Mouse (Mus musculus) liver, embryonic 16.5 days (tissue): ENCODE results near the gene Gcnt7. TPM values are rescaled to one million over a fixed set of nuclear protein-coding genes. Genes with fewer than 3 reads are reported as not detected.

Experiments
- ATAC-seq: fragments of 200-750 bp; cut with Nextera tagmentation; 2 replicates; pipeline ENCODE4 v1.8.0; 2017; ENCODE audit warnings: low read depth, mild to moderate bottlenecking, moderate number of reproducible peaks, moderate library complexity
- H3K27ac ChIP-seq: fragments of 300-500 bp; sonication (generic); 2 replicates; pipeline ENCODE4 v1.5.1; 2014; ENCODE audit warnings: mild to moderate bottlenecking, low read length
- H3K27me3 ChIP-seq: fragments of 300-500 bp; sonication (generic); 2 replicates; pipeline ENCODE4 v1.6.1; 2014; ENCODE audit warnings: low read depth, low read length, mixed read lengths; ENCODE audit not compliant: control insufficient read depth, insufficient read depth
- H3K36me3 ChIP-seq: fragments of 300-500 bp; sonication (generic); 2 replicates; pipeline ENCODE4 v1.6.1; 2014; ENCODE audit warnings: mild to moderate bottlenecking; ENCODE audit not compliant: control insufficient read depth, insufficient read depth
- H3K4me1 ChIP-seq: fragments of 300-500 bp; sonication (generic); 2 replicates; pipeline ENCODE4 v1.6.1; 2014; ENCODE audit warnings: low read depth, low read length, mixed read lengths; ENCODE audit not compliant: control insufficient read depth
- H3K4me2 ChIP-seq: fragments of 300-500 bp; sonication (generic); 2 replicates; pipeline ENCODE4 v1.6.1; 2014; ENCODE audit warnings: low read depth, low read length, mixed read lengths
- H3K4me3 ChIP-seq: fragments of 300-500 bp; sonication (generic); 2 replicates; pipeline ENCODE4 v1.5.1; 2014; ENCODE audit warnings: low read depth, mild to moderate bottlenecking, low read length
- H3K9ac ChIP-seq: fragments of 300-500 bp; sonication (generic); 2 replicates; pipeline ENCODE4 v1.6.1; 2014; ENCODE audit warnings: low read depth, low read length
- H3K9me3 ChIP-seq: fragments of 300-500 bp; sonication (generic); replicated peaks from 2 replicates; pipeline ENCODE4 v1.6.1; 2016; ENCODE audit warnings: low read length; ENCODE audit not compliant: control insufficient read depth
- WGBS: fragments of 180-500 bp; shearing (Covaris S2); extraction: QIAGEN DNeasy Blood & Tissue Kit; methylation state at CpG from one replicate; pipeline ENCODE4 v1.1.7; 2014; ENCODE audit not compliant: insufficient replicate concordance; 5-methylcytosine and 5-hydroxymethylcytosine counted together
- polyA plus RNA-seq: library from polyadenylated mRNA; unstranded; fragments of >200 nt; fragmentation: Nextera tagmentation; extraction: Ambion mirVana; gene quantifications from 2 replicates; pipeline ENCODE4 v1.2.1, GENCODE M21; 2015

Gene Gcnt7
- polyA plus RNA-seq, 1 experiment from 2014 or later = 0.54 TPM

DNA sequence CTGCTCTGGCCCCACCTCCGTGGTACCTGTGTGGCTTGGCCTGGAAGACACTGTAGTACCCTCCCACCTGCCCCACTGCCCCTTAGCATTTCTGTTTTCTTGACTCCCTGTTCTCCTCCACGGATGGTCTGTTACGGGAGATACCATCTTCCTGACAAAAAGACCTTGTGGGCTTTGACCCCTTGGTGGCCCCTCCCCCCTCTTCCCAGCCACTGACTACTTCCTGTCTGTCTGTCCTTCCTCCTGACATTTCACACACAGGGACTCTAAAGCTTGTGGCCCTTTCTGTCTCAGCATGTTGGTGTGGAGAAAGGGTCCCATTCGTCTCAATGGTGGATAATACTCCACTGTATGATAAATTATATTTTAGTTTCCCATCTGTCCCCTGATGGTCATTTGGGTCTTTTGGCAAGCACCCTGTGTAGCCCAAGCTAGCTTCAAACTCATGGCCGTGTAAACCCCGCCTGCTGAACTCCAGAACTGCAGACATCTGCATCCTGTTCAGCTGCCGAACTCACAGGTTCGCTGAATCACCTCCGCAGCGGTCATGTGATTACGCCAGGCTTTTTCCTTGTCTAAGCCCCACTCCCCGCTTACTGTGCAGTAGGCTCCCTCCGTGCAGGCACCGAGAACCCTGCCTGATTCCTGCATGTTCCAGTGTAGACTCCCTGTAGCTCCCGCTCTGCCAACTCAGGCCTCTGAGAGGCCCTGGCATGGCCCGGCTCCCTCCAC lies 23.4 kb upstream of the Gcnt7 start:
- no peak for ATAC-seq
- WGBS = 44% methylated on average over 16 of the region's 16 CpGs
- Histone ChIP-seq H3K27ac (no peak overlapping the region), H3K4me1 (no peaks in the 10 kb centered on the region), H3K27me3 (no peaks in the 10 kb centered on the region), H3K36me3 (no peaks in the 10 kb centered on the region), H3K4me2 (no peak overlapping the region), H3K9me3 (no peaks in the 10 kb centered on the region), H3K4me3 (no peak overlapping the region), H3K9ac (no peak overlapping the region)

- no peaks in the 10 kb centered on the region for H3K4me1 ChIP-seq
- no peak overlapping the region for H3K27ac ChIP-seq
- H3K9ac ChIP-seq = no peak overlapping the region
- no peak overlapping the region for H3K4me3 ChIP-seq
- no peaks in the 10 kb centered on the region for H3K27me3 ChIP-seq
- H3K4me2 ChIP-seq = no peak overlapping the region
- ATAC-seq = no peak
- no peaks in the 10 kb centered on the region for H3K36me3 ChIP-seq
- no peaks in the 10 kb centered on the region for H3K9me3 ChIP-seq
- WGBS = 38% methylated on average over 7 of the region's 7 CpGs
Measured at GRCm38 (mm10) chr2:172480296-172480695, 21.9 kb upstream of the Gcnt7 start.

DNA sequence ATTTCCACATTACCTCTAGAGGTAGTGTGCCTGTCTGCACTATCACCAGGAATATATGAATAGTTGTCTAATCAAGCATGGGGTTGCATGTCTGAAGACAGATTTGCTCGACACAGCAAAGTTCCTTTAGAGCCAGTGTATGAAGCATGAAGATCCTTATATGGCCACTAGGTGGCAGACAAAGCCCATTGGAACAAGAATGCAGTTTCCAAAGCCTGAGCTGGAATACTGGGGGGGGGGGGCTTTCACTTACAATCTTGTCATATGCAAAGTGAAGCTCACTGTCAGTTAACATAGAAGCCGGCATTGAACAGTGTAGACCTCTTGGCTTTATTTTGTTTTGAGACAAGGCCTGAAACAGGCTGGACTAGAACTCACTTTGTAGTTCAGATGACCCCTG lies 19.5 kb upstream of the Gcnt7 start:
- no peaks in the 10 kb centered on the region for H3K27me3 ChIP-seq
- 4% methylated on average over 2 of the region's 2 CpGs for WGBS
- H3K27ac ChIP-seq = no peak overlapping the region
- ATAC-seq = no peak
- H3K9me3 ChIP-seq = no peaks in the 10 kb centered on the region
- no peak overlapping the region for H3K4me3 ChIP-seq
- H3K36me3 ChIP-seq = no peaks in the 10 kb centered on the region
- H3K4me1 ChIP-seq = no peaks in the 10 kb centered on the region
- no peak overlapping the region for H3K9ac ChIP-seq
- H3K4me2 ChIP-seq = no peak overlapping the region

- Histone ChIP-seq H3K4me2 (no peak overlapping the region), H3K4me1 (no peaks in the 10 kb centered on the region), H3K9me3 (no peaks in the 10 kb centered on the region), H3K27me3 (no peaks in the 10 kb centered on the region), H3K9ac (no peak overlapping the region), H3K4me3 (no peak overlapping the region), H3K27ac (no peak overlapping the region), H3K36me3 (no peaks in the 10 kb centered on the region)
- no peak for ATAC-seq
- 29% methylated on average over 3 of the region's 3 CpGs for WGBS
Measured at GRCm38 (mm10) chr2:172477350-172477749, 19.0 kb upstream of the Gcnt7 start.

GRCm38 (mm10) chr2:172476707-172477260 lies 18.4 kb upstream of the Gcnt7 start:
- Histone ChIP-seq H3K27me3 (no peaks in the 10 kb centered on the region), H3K27ac (no peak overlapping the region), H3K36me3 (no peaks in the 10 kb centered on the region), H3K4me1 (no peaks in the 10 kb centered on the region), H3K9me3 (no peaks in the 10 kb centered on the region), H3K4me3 (no peak overlapping the region), H3K9ac (no peak overlapping the region), H3K4me2 (no peak overlapping the region)
- ATAC-seq = peak; percentile 16; the same call in 1 of the 2 replicates
- 18% methylated on average over 10 of the region's 10 CpGs for WGBS

DNA sequence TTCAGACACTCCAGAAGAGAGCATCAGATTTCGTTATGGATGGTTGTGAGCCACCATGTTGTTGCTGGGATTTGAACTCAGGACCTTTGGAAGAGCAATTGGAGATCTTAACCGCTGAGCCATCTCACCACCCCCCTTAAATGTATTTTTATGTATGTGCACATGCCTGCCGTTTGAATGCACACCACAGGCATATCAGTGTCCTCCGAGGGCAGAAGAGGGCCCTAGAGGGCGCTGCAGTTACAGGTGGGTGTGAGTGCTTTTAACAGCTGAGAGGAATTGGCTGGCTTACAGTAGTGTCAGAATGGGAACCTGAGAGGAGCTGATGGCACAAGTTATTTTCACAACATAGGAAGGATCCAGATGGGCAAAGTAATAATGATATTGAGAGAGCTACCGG lies 16.6 kb upstream of the Gcnt7 start:
- Histone ChIP-seq H3K27ac (no peak overlapping the region), H3K4me2 (no peak overlapping the region), H3K9ac (no peak overlapping the region), H3K4me1 (no peaks in the 10 kb centered on the region), H3K27me3 (no peaks in the 10 kb centered on the region), H3K9me3 (no peaks in the 10 kb centered on the region), H3K4me3 (no peak overlapping the region), H3K36me3 (no peaks in the 10 kb centered on the region)
- WGBS = 32% methylated on average over 6 of the region's 6 CpGs
- no peak for ATAC-seq

GRCm38 (mm10) chr2:172473591-172473990 lies 15.2 kb upstream of the Gcnt7 start:
- no peak for ATAC-seq
- H3K27me3 ChIP-seq = no peaks in the 10 kb centered on the region
- WGBS = 71% methylated on average over 8 of the region's 8 CpGs

DNA sequence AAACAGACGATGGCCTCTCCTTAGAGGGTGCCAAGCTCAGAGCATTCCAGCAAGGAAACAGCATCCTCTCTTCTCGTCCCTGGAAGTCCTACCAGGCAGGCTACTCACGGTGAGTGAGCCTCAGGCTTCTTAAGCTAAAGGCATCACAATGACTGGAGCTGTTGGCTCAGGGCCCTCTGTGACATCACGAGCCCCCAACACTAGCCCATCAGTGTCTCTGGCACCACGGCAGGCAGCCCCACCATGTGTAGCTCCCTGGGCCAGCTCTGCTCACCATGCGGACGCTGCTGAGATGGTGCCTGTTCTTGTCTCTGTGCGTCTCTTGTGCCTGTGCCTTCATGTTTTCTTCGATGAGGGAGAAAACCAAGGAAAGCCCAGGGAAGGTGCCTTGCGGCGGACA lies 13.9 kb upstream of the Gcnt7 start, which contains the start of gene Fam209:
TSS of gene Fam209 (plus strand) at position 203 of the 400 bp plus-strand sequence.
- no peak for ATAC-seq
- WGBS = 80% methylated on average over 11 of the region's 11 CpGs
- H3K9ac ChIP-seq = no peak within 1 kb of the TSS

More at GRCm38 (mm10) chr2:172473591-172473990, 15.2 kb upstream of the Gcnt7 start:
- H3K4me2 ChIP-seq = no peak overlapping the region
- no peak overlapping the region for H3K27ac ChIP-seq
- no peak overlapping the region for H3K4me3 ChIP-seq
- no peaks in the 10 kb centered on the region for H3K9me3 ChIP-seq
- H3K9ac ChIP-seq = no peak overlapping the region
- no peaks in the 10 kb centered on the region for H3K4me1 ChIP-seq
- peaks cover 9% of the 10 kb centered on the region for H3K36me3 ChIP-seq

GRCm38 (mm10) chr2:172468346-172468819 lies 10.0 kb upstream of the Gcnt7 start:
- Histone ChIP-seq H3K27me3 (no peaks in the 10 kb centered on the region), H3K27ac (no peak overlapping the region), H3K4me1 (no peaks in the 10 kb centered on the region), H3K4me2 (no peak overlapping the region), H3K36me3 (peaks cover 40% of the 10 kb centered on the region), H3K9me3 (no peaks in the 10 kb centered on the region), H3K9ac (no peak overlapping the region), H3K4me3 (no peak overlapping the region)
- 85% methylated on average over 11 of the region's 11 CpGs for WGBS
- ATAC-seq = no peak

More for the DNA sequence above, 13.9 kb upstream of the Gcnt7 start, which contains the start of gene Fam209:
- Histone ChIP-seq H3K27ac (no peak within 1 kb of the TSS), H3K9me3 (no peaks in the 10 kb centered on the region), H3K4me1 (no peaks in the 10 kb centered on the region), H3K27me3 (no peaks in the 10 kb centered on the region), H3K4me2 (no peak within 1 kb of the TSS), H3K36me3 (peaks cover 16% of the 10 kb centered on the region), H3K4me3 (no peak within 1 kb of the TSS)
